20 mouse cellular contexts compared by ENCODE assay signal in the genomic region with DNA sequence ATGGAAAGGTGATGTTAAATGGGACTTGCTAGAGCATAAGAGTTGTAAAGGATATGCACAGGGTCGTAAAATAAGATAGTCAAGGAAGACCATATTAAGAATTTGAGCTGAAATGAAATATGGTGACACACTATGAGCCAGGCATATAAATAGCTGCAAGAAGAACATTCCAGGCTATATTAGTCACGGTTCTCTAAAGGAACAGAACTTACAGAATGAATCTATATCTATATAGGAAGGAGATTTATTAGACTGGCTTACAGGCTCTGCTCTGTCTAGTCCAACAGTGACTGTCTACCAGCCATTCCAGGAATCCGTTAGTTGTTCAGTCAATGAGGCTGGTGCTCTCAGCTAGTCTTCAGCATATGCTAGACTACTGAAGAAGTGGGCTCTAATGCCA.
A peak's percentile ranks its signal among the peaks of the same experiment; 100 is the strongest.
DNase-seq lines count a peak whose midpoint lies in the region; ATAC-seq and TF ChIP-seq lines count a peak whose summit lies in the region.
"Had no signal": no experiment of that assay in that cellular context is flagged by ENCODE, and none has a peak within 500 bp of the region (broad histone marks: within the 10 kb centered on the region; RNA-seq: fewer than 3 reads in every experiment).

No protein-coding gene starts in this region.

- H3K27me3 ChIP-seq in intestine, embryonic 15.5 days (replicated peaks), result no peaks in the 10 kb centered on the region
- H3K27me3 ChIP-seq in intestine, postnatal 0 days (replicated peaks; ENCODE audit: control insufficient read depth, insufficient read depth, low read length), result no peaks in the 10 kb centered on the region
- H3K27me3 ChIP-seq: heart, embryonic 13.5 days had no signal

- H3K4me1 ChIP-seq in intestine, embryonic 15.5 days (replicated peaks), result no peaks in the 10 kb centered on the region
- H3K4me1 ChIP-seq in intestine, postnatal 0 days (replicated peaks; ENCODE audit: control insufficient read depth, insufficient read depth, low read length), result no peaks in the 10 kb centered on the region
- H3K4me1 ChIP-seq: embryonic facial prominence, embryonic 10.5 days; forebrain, embryonic 10.5 days; hindbrain, embryonic 10.5 days had no signal

- H3K36me3 ChIP-seq in intestine, embryonic 15.5 days, result peaks cover 17% of the 10 kb centered on the region
- H3K36me3 ChIP-seq in intestine, postnatal 0 days (ENCODE audit: control insufficient read depth, insufficient read depth), result peaks cover 57% of the 10 kb centered on the region

- H3K27ac ChIP-seq in intestine, embryonic 15.5 days, result no peak overlapping the region
- H3K27ac ChIP-seq in intestine, postnatal 0 days (ENCODE audit: low read depth, low read length), result no peak overlapping the region
- H3K27ac ChIP-seq: embryonic facial prominence, embryonic 10.5 days; forebrain, embryonic 10.5 days; heart, embryonic 13.5 days; hindbrain, embryonic 10.5 days; hindbrain, embryonic 14.5 days had no signal

- H3K4me2 ChIP-seq in intestine, embryonic 15.5 days (replicated peaks), result no peak overlapping the region
- H3K4me2 ChIP-seq in intestine, postnatal 0 days (replicated peaks; ENCODE audit: low read depth), result no peak overlapping the region
- H3K4me2 ChIP-seq: heart, embryonic 13.5 days; hindbrain, embryonic 14.5 days had no signal

- 73% methylated on average over 3 of the region's 3 CpGs for WGBS in intestine, embryonic 15.5 days
- 79% methylated on average over 3 of the region's 3 CpGs for WGBS in intestine, postnatal 0 days

- DNase-seq in frontal cortex, postnatal 14 days (ENCODE audit: low spot score in 2 of 2), result no peak
- DNase-seq in 3T3-L1 (ENCODE audit: low read depth, low spot score), result peak; percentile 57
- peak; percentile 29 for DNase-seq in skeletal muscle tissue, adult 2 months (ENCODE audit: low read depth, low spot score)
- no peak for DNase-seq in ovary, postnatal 36 days (ENCODE audit: low spot score)
- DNase-seq: adrenal gland, adult 2 months; adrenal gland, postnatal 25 days; cerebellum, adult 2 months; cerebellum, postnatal 10 days; gastrocnemius, postnatal 25 days; kidney, adult 11 months had no signal

- H3K9ac ChIP-seq in intestine, embryonic 15.5 days, result no peak overlapping the region
- no peak overlapping the region for H3K9ac ChIP-seq in intestine, postnatal 0 days (ENCODE audit: low read depth, low read length)
- H3K9ac ChIP-seq: heart, embryonic 13.5 days; hindbrain, embryonic 14.5 days had no signal

- H3K4me3 ChIP-seq in intestine, embryonic 15.5 days (replicated peaks), result no peak overlapping the region
- H3K4me3 ChIP-seq in intestine, postnatal 0 days (ENCODE audit: low read depth, low read length), result no peak overlapping the region
- H3K4me3 ChIP-seq: embryonic facial prominence, embryonic 10.5 days; erythroblast, embryonic 14.5 days; forebrain, embryonic 10.5 days; heart, embryonic 13.5 days; hindbrain, embryonic 10.5 days had no signal

- H3K9me3 ChIP-seq in intestine, embryonic 15.5 days, result no peaks in the 10 kb centered on the region
- H3K9me3 ChIP-seq in intestine, postnatal 0 days (ENCODE audit: control insufficient read depth), result no peaks in the 10 kb centered on the region
- H3K9me3 ChIP-seq: embryonic facial prominence, embryonic 10.5 days; forebrain, embryonic 10.5 days; heart, embryonic 13.5 days; hindbrain, embryonic 10.5 days had no signal

- no peak for TF ChIP-seq CTCF in intestine, postnatal 0 days (IDR thresholded peaks at IDR 0.05; ENCODE audit: low read depth)

- ATAC-seq in frontal cortex, adult (ENCODE audit: low TSS enrichment), result peak; percentile 42
- 0 out of 2 replicates have a peak, but pooled peaks have one; percentile 20 for ATAC-seq in intestine, embryonic 15.5 days
- no peak for ATAC-seq in intestine, postnatal 0 days
- ATAC-seq: forebrain, embryonic 14.5 days had no signal

Comparison
In these comparisons a context has a peak if more than half of its experiments do, and no peak if none do; other contexts are left out.
1. DNase-seq: peak in 3T3-L1 (single experiment) and skeletal muscle tissue, adult 2 months (single experiment); none in frontal cortex, postnatal 14 days (0 of 2) and ovary, postnatal 36 days (single experiment).